Mouse (Mus musculus): ENCODE results near the gene Shroom2. TPM values are rescaled to one million over a fixed set of nuclear protein-coding genes. Genes with fewer than 3 reads are reported as not detected.

The Shroom2 gene
- total RNA-seq, 2 experiments from 2014 or later = 2.8 to 8.3 TPM

DNA sequence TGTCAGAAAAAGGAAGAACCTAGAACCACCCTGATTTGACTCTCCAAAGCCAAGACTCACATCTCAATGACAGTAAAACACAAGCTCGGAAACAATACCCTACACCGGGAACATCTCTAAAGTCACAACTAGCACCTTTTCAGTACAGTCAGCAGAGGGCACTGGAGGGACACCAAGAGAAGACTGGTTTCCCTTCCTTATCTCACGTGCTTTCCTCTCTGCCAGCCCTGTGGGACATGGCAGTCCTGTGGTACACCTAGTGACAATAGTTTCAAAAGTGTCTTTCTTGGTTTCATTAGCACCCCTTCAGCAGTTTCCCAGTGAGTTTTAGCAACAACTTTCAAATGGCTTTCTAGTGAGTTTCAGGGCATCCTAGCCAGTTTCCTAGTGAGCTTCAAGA is 63.9 kb downstream of the Shroom2 start:
- DNase-seq (ENCODE audit: low spot score in 2 of 2) = peak; percentile 24 to 25

DNA sequence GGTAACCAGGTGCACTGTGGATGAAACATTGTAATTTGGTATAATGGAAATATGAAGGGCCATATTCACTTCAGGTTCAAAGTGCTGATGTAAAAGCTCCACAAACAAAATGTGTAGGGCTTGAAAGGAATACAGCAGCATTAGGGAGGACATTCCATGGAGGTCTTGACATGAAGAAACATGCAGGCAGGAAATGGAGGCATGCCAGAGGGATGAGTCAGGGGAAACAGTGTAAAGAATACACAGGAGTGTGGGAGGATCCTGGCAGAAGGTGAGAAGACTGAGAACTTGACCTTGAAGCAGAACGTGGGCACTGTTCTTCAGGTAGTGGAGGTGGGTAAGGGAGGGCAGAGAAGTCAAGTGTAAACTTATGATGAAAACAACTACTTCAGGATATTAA is 65.6 kb downstream of the Shroom2 start:
- no peak for DNase-seq (ENCODE audit: low spot score in 2 of 2)

DNA sequence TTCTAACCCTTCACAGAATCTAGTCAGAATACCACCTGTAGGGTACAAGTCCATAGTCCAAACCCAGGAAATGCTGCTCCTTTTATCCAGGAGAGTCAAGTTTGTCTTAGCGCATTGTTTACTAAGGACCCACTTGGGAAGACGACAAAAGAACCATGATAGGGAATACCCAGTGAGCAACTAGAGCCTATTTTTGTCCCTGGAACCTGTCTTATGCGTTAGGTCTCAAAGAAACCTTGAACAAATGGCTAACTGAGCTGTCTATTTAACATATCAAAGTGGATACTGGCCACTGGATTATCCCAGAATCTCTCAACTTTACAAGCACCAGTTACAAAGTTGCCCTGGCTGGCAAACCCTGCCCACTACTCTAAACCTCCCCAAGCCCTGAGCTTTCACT is 67.6 kb downstream of the Shroom2 start:
- no peak for DNase-seq (ENCODE audit: low spot score in 2 of 2)

DNA sequence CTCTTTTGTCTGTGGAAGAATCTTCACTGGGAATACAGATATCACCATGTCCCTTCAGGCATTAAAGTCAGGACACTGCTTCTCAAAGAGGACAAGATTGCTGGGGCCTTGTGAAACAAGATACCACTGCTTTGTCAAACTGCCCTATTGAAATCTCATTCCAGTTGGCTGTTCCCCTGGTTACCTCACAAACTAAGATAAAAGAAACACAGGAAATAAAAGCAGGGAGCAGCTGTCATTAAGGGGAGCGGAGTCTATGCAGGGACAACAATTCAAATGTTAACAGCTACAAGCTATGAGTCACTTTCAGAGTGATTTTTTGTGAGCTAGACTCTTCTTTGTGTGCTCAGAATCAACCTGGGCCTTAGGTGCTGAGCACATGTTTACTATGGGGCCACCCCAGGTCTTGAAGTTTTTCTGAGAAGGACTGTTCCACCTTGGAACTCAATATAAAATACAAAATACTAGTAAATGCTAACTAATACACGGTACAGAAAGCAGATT is 78.4 kb downstream of the Shroom2 start:
- no peak for DNase-seq (ENCODE audit: low spot score in 2 of 2)

- DNase-seq (ENCODE audit: low spot score in 2 of 2) = no peak
Observed at GRCm38 (mm10) chrX:152679190-152679814, 90.0 kb downstream of the Shroom2 start.

DNA sequence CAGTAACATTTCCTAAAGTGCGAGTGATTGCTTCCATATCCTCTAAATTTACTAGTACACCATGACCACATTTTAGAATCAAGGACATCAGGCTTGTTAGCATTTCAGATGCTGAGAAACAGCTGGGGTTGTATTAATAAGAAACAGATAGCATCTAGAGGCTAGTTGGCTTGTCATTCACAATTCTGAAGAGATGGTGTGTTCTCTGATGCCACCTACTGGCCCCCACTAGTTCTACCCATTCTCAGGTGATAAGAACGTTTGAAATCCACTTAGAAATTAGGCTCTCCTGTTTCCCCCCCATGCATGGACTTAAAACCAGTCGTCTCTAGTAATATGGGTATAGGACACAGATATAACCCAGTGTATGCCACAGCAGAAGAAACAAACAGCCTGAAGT is 92.9 kb downstream of the Shroom2 start:
- DNase-seq (ENCODE audit: low spot score in 2 of 2) = no peak

DNA sequence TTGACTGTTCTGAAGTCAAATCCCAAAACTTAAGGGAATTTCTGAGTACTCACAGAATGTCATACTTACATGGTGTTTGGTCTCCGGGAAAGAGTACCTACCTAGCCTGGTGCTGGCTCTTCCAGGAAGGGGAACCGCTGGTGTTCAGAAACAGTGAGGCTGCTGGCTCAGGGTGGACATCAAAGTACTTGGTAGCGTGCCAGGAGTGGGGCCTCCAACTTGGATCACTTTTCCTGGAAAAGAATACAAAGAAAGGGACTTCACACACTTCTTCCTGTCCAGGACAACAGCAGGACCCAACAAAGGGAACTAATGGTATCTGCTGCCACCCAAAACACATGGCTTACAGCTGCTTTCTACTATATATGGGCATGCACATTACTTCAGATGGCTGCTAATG is 95.8 kb downstream of the Shroom2 start:
- DNase-seq (ENCODE audit: low spot score in 2 of 2) = no peak

DNA sequence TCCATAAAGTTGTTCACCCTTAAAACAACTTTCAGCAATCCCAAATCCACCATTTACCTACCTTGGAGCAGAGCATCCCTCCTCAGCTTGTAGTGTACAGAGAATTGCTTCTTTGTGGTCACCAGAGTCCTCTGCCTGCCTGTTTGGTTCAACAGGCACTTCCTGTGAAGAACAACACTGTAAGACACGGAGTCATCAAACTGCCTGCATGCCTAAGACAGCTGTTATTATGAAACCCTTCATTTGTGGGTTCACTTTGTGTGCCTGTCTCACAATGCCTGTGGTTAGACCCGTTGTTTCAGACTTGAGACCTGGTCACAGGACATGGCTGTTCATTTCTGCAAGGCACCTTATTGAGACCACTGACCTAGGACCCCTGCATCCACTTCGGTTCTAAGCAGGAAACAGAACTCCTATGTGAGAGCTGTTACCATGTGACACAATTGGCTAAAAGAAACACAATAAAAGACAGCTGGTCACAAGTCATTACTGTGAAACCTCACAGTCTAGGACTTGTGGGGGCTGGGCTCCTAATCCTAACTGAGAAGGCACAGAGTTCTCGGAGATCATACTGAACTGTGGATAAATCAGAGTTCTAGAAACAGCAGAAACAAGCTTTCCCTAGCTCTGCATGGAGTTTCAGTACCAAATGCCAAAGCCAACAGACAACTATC is 111.8 kb downstream of the Shroom2 start:
- DNase-seq (ENCODE audit: low spot score in 2 of 2) = no peak

DNA sequence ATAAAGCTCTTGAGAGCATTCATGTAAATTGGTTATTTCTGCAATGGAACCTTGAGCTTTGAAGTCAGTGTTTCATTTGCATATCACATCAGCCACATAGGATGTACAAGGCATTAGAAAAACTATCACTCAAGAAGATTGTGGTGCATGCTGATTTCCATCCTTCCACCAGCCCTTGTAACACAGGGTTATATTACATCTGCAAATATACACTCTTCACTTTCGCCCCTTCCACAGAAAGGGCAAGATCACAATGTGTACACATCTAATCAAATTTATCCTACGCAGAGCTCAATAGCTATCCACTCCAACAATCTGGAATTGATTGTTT is 112.7 kb downstream of the Shroom2 start:
- DNase-seq (ENCODE audit: low spot score in 2 of 2) = no peak

DNA sequence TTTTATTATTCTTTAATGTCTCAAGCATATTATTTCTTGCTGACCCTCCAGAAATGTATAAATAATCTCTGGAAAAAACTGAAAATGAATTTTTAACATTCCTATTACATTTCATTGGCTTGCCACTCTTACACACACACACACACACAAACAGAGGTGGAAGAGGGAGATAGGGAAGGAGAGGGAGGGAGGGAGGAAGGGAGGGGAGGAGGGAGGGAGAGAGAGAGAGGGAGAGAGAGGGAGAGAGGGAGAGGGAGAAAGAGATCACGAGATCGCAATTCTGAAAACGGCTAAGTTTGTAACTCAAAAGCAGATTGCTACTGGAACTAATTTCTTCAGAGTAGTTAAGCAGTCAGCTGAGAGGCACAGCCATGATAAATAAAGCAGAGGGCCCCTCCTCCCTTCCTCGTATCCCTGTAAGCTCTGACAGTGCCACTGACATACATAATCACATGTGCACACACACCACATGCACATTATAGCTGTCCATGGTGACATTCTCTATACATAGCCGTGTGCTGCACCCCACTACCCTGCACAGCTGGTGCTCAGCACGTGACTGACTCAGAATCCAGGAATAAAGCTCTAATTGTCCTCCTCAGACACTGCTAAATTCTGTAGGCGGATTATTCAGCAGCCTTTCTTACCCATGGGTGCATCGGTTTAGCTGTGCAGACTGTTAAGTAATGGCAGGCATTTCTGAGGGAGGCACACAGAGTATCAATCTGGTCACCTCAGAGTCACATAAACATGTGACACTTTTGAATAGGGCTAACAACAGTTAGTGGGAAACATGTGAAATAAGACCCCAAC is 113.3 kb downstream of the Shroom2 start:
- no peak for DNase-seq (ENCODE audit: low spot score in 2 of 2)

DNA sequence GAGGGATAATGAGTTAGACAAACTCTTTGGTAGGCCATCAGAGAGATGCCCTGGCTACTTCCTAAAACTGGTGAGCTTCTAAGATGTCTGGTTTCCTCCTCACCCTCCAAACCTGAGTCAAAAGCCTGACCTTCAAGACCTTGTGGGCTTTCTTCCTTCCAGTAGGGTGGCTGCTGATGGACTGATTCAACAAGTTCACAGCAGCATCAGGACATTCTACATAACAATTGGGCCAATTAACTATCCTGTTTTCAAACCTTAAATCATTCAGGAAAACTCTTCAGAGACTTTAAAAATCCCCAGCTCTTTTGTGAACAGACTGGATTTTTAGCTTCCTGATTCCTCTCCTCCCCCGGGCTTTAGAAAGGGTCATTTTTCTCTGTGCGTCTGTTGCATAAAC is 116.6 kb downstream of the Shroom2 start:
- DNase-seq (ENCODE audit: low spot score in 2 of 2) = no peak

DNA sequence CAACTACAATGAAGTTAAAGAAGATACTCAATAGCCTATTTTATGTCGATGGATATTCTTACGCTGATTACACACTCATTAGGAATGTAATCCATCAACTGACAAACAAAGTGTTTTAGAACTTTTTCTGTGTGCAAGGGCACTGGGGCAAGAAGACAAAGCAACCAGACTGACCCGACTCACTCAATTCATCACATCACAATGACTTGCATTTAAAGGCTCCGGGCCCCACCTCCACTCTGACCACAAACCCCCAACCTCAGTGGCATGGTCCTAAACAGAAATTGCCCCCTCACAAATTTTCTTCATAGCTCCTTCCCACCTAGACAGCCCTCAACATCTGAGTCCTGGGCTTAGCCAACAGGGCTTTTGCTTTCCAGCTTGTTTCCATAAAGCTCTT is 124.4 kb downstream of the Shroom2 start:
- no peak for DNase-seq (ENCODE audit: low spot score in 2 of 2)

DNA sequence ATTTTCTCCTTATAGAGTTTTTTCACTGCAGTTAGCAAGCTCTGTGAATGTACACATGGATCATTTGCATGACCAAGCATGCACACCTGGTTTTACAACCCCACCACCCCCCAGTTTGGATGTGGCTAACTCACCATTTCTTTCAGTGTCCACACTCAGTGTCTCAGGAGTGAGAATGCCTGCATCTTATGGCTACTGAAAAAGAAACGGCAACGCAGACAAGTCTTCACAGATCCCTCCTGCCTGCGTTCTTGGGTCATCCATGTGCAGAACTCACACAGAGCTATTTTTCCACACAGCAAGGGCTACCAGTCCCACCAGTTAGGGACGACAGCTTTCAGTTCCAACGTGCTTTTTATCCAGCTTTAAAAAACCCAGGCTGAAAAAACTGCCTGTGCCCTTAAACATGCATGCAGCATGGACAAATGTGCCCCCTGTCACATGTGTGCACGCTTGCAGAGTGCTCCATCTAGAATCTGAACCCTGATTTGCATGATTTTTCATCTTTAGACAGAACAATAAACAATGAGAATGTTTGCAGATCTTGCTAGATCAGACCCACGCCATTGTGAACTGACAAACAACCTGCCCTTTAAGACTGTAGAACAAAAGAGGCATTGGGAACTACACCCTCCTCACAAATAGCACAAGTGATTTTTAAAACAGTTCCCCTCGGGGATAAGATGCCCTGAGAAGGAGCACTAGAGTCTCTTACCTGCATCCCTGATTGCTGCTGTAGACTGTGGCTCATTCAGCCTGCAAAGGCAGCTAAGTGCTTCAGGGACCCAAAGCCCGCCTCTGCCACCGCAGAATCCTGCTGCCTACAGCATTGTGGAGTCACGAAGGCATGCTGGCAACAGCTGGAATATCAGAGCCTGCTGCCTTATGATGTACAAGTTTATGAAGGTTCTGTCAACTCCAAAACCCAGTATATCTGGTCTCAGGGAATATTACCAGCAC is 125.3 kb downstream of the Shroom2 start:
- no peak for DNase-seq (ENCODE audit: low spot score in 2 of 2)

DNA sequence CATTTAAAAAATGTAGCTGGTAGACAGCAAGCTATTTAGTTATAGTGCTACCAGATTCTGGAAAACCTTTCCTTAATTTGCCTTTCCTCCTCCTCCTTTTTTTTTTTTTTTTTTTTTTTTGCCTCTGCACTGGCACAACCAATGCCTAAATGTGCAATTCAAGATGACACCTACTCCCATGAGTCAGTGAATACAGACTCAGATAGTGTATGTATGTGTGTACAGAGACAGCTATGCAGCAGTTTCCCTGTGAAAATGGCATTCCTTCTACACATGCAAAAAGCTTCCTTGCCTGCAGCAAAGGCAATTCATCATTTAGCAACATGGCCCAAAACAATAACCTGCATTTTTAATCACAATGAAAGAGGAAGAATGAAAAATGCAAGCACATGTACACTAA is 126.1 kb downstream of the Shroom2 start:
- DNase-seq (ENCODE audit: low spot score in 2 of 2) = no peak

GRCm38 (mm10) chrX:152642627-152643026 is 126.6 kb downstream of the Shroom2 start:
- DNase-seq (ENCODE audit: low spot score in 2 of 2) = no peak

- no peak for DNase-seq (ENCODE audit: low spot score in 2 of 2)
Observed at GRCm38 (mm10) chrX:152635397-152635796, 133.9 kb downstream of the Shroom2 start.

DNA sequence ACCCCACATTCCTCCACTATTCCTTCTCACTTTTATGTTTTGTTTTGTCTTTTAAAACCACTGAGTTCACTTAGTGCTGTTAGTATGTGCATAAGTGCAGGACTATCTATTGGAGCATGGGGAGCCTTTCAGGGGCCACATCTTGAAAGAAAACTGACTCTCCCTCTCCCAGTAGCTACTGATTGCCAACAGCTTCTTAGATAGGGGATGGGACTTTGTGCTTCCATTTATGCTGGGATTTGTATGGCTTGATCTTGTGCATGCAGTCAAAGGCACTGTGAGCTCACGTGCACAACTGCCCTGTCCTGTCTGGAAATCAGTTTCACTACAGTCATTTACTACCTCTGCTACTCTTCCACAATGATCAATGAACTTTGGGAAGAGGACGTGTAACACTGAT is 147.9 kb downstream of the Shroom2 start:
- no peak for DNase-seq (ENCODE audit: low spot score in 2 of 2)

DNA sequence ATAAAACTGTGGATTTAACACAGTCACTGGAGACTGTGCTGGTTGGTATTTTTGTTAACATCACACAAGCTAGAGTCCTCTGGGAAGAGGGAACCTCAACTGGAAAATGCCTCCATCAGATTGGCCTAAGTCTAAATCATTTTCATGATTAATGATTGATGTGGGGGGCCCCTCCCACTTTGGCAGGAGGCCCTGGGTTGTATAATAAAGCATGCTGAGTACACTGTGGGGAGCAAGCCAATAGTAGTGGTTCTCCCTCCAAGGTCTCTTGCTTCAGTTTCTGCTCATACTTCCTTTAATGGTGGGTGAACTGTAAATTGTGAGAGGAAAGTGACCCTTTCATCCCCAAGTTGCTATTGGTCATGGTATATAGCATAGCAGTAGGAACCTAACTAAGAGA is 148.3 kb downstream of the Shroom2 start:
- DNase-seq (ENCODE audit: low spot score in 2 of 2) = no peak

DNA sequence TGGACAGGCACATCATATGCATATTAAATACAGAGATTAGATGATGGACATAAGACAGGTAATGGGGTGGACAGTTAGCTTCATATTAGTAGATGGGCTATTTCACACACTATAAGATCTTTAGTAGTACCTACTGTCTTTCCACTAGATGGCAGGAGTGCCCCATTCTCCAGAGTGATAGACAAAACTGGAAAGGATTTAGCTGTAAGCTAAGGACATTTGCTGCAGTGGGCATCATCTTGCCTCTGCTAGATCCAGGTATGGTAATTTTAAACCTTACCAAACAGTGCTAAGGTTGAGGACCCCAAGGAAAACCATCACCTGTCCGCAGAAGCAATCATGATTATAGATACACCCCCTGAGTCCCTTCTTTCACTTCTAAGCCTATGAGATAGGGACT is 150.8 kb downstream of the Shroom2 start:
- no peak for DNase-seq (ENCODE audit: low spot score in 2 of 2)

DNA sequence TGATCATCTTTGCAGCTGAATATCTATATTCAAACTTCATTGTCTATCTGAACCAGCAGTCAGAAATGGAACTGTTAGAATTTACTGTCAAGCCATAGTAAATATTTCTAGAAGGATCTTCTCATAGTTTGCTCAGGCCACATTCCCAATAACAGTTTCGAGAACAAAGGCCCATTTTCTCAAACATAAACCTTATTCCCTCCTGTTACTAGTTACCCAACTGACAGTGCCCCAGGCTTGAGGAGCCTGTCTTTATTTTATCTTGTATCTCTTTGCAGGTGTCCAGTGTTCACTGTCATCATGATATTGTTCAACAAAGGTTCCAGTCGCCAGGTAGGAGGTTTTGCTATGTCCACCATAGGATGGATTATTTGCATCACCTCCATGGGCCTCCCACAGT is 206.2 kb downstream of the Shroom2 start, which contains the start of gene Cldn34a:
Cldn34a (plus strand) TSS at position 301 of the 400 bp plus-strand sequence.
- DNase-seq (ENCODE audit: low spot score in 2 of 2) = no peak
